Mouse (Mus musculus) liver, embryonic 16.5 days (tissue): ENCODE measurements around the gene 1700069L16Rik. TPM values are rescaled to one million over a fixed set of nuclear protein-coding genes. Genes with fewer than 3 reads are reported as not detected.

Experiments
- ATAC-seq: fragments of 200-750 bp; cut with Nextera tagmentation; 2 replicates; pipeline ENCODE4 v1.8.0; 2017; ENCODE audit warnings: low read depth, mild to moderate bottlenecking, moderate number of reproducible peaks, moderate library complexity
- H3K27ac ChIP-seq: fragments of 300-500 bp; sonication (generic); 2 replicates; pipeline ENCODE4 v1.5.1; 2014; ENCODE audit warnings: mild to moderate bottlenecking, low read length
- H3K27me3 ChIP-seq: fragments of 300-500 bp; sonication (generic); 2 replicates; pipeline ENCODE4 v1.6.1; 2014; ENCODE audit warnings: low read depth, low read length, mixed read lengths; ENCODE audit not compliant: control insufficient read depth, insufficient read depth
- H3K36me3 ChIP-seq: fragments of 300-500 bp; sonication (generic); 2 replicates; pipeline ENCODE4 v1.6.1; 2014; ENCODE audit warnings: mild to moderate bottlenecking; ENCODE audit not compliant: control insufficient read depth, insufficient read depth
- H3K4me1 ChIP-seq: fragments of 300-500 bp; sonication (generic); 2 replicates; pipeline ENCODE4 v1.6.1; 2014; ENCODE audit warnings: low read depth, low read length, mixed read lengths; ENCODE audit not compliant: control insufficient read depth
- H3K4me2 ChIP-seq: fragments of 300-500 bp; sonication (generic); 2 replicates; pipeline ENCODE4 v1.6.1; 2014; ENCODE audit warnings: low read depth, low read length, mixed read lengths
- H3K4me3 ChIP-seq: fragments of 300-500 bp; sonication (generic); 2 replicates; pipeline ENCODE4 v1.5.1; 2014; ENCODE audit warnings: low read depth, mild to moderate bottlenecking, low read length
- H3K9ac ChIP-seq: fragments of 300-500 bp; sonication (generic); 2 replicates; pipeline ENCODE4 v1.6.1; 2014; ENCODE audit warnings: low read depth, low read length
- H3K9me3 ChIP-seq: fragments of 300-500 bp; sonication (generic); replicated peaks from 2 replicates; pipeline ENCODE4 v1.6.1; 2016; ENCODE audit warnings: low read length; ENCODE audit not compliant: control insufficient read depth
- WGBS: fragments of 180-500 bp; shearing (Covaris S2); extraction: QIAGEN DNeasy Blood & Tissue Kit; methylation state at CpG from one replicate; pipeline ENCODE4 v1.1.7; 2014; ENCODE audit not compliant: insufficient replicate concordance; 5-methylcytosine and 5-hydroxymethylcytosine counted together
- polyA plus RNA-seq: library from polyadenylated mRNA; unstranded; fragments of >200 nt; fragmentation: Nextera tagmentation; extraction: Ambion mirVana; gene quantifications from 2 replicates; pipeline ENCODE4 v1.2.1, GENCODE M21; 2015

1700069L16Rik gene
- polyA plus RNA-seq, 1 experiment from 2014 or later = not detected

- 1% methylated on average over 68 of the region's 71 CpGs for WGBS
Observed at GRCm38 (mm10) chr5:113735345-113736112, 11.0 kb upstream of the 1700069L16Rik start, which contains the start of gene Ficd. TSS of gene Ficd (plus strand) at chr5:113735803.

DNA sequence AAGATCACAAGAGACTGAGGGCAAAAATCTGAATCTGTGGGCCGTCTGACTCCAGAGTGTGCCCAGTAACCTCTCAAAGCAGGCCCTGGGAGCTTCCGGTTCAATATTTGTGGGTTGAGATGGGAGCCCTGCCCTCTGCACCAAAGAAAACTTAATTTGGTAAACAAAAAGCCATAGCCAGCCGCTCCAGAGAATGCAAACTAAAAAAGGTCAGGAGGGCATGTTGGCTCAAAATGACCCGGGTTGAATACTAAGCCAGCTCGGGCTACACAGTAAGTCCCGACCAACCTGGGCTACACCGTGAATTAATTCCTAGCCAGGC, 10.4 kb upstream of the 1700069L16Rik start:
- ATAC-seq = peak; percentile 17
- Histone ChIP-seq H3K4me1 (peaks cover 15% of the 10 kb centered on the region), H3K9ac (peak overlapping the region; percentile 59), H3K27me3 (no peaks in the 10 kb centered on the region), H3K36me3 (peaks cover 11% of the 10 kb centered on the region), H3K4me2 (peak overlapping the region; percentile 84), H3K4me3 (peak overlapping the region; percentile 80), H3K27ac (peak overlapping the region; percentile 93), H3K9me3 (no peaks in the 10 kb centered on the region)
- whole genome bisulfite sequencing = 25% methylated on average over 7 of the region's 7 CpGs

More at GRCm38 (mm10) chr5:113735345-113736112, 11.0 kb upstream of the 1700069L16Rik start, which contains the start of gene Ficd:
- H3K9me3 ChIP-seq = no peaks in the 10 kb centered on the region
- peak within 1 kb of the TSS; percentile 77 for H3K9ac ChIP-seq
- peak within 1 kb of the TSS; percentile 93 for H3K27ac ChIP-seq
- H3K27me3 ChIP-seq = no peaks in the 10 kb centered on the region
- ATAC-seq = peak; percentile 98
- H3K4me2 ChIP-seq = peak within 1 kb of the TSS; percentile 93
- peaks cover 11% of the 10 kb centered on the region for H3K36me3 ChIP-seq
- peak within 1 kb of the TSS; percentile 80 for H3K4me3 ChIP-seq
- H3K4me1 ChIP-seq = peaks cover 15% of the 10 kb centered on the region

DNA sequence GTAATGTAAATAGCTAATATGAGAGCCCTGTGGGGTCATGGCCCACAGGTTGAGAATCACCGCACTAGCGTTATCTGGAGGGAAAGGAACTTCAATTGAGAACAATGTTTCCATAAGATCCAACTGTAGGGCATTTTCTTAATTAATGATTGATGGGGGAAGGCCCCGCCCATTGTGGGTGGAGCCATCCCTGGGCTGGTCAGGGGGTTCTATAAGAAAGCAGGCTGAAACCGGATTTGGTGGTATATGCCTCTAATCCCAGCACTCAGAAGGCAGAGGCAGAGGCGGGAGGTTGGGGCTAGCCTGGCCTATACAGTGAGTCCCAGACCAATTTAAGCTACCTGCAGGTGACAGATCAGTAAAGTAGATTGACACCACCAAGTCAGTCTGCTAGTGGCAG, 9.8 kb upstream of the 1700069L16Rik start:
- Histone ChIP-seq H3K9me3 (no peaks in the 10 kb centered on the region), H3K4me2 (no peak overlapping the region), H3K27me3 (no peaks in the 10 kb centered on the region), H3K36me3 (peaks cover 11% of the 10 kb centered on the region), H3K4me3 (no peak overlapping the region), H3K4me1 (peaks cover 15% of the 10 kb centered on the region), H3K27ac (peak overlapping the region; percentile 93; the same call in 1 of the 2 replicates), H3K9ac (no peak overlapping the region)
- ATAC-seq = no peak
- 66% methylated on average over 5 of the region's 5 CpGs for WGBS

DNA sequence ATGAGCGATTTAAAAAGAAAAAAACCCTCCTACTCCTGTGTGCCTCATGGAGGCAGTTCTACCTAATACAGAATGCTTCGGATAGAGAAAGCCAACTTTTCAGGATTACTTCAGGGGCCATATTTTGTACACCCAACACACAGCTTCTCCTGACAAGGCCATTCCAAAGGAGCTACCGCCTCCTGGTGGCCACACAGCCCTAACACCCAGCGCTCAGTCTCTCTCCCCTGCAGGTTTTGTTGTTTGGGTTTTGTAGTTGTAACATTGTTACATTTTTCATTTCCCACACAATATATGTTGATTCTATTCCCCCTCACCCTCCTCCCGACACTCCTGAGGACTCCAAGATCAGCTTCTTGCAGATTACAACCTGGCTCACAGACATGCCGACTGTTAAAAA, 7.6 kb upstream of the 1700069L16Rik start:
- Histone ChIP-seq H3K9me3 (no peaks in the 10 kb centered on the region), H3K27ac (no peak overlapping the region), H3K4me2 (no peak overlapping the region), H3K4me3 (no peak overlapping the region), H3K4me1 (peaks cover 15% of the 10 kb centered on the region), H3K9ac (no peak overlapping the region), H3K27me3 (no peaks in the 10 kb centered on the region), H3K36me3 (no peaks in the 10 kb centered on the region)
- ATAC-seq = no peak
- WGBS = 27% methylated on average over 6 of the region's 6 CpGs

- H3K4me2 ChIP-seq = no peak overlapping the region
Observed at GRCm38 (mm10) chr5:113731174-113731573, 6.6 kb upstream of the 1700069L16Rik start.

DNA sequence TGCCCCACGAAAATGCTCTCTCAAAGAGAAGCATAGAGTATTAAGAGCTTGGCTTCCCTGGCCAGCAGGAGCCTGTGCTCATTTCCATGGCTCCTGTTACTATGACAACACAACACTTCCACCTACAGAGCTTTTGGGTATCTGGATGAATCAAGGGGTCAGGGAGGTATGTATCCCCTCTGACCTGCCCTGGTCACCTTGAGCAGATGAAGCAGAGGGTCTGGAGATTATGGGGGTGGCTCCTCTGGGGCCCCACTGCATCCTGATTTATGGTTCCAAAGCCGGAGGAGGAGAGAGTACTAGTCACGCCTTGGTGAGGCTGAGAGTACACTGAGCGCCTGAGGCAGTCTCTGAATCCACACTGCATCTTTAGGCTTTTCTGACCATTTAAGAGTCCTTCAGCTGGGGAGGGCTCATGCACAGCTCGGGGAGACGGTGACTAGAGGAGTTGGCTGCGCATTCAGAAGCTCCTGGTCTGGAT, 6.1 kb upstream of the 1700069L16Rik start:
- H3K9me3 ChIP-seq = no peaks in the 10 kb centered on the region
- WGBS = 55% methylated on average over 7 of the region's 7 CpGs
- no peaks in the 10 kb centered on the region for H3K36me3 ChIP-seq
- no peak overlapping the region for H3K27ac ChIP-seq
- H3K4me2 ChIP-seq = no peak overlapping the region
- ATAC-seq = no peak
- H3K9ac ChIP-seq = no peak overlapping the region
- no peak overlapping the region for H3K4me3 ChIP-seq
- H3K27me3 ChIP-seq = no peaks in the 10 kb centered on the region
- peaks cover 7% of the 10 kb centered on the region for H3K4me1 ChIP-seq

More at GRCm38 (mm10) chr5:113731174-113731573, 6.6 kb upstream of the 1700069L16Rik start:
- no peak overlapping the region for H3K4me3 ChIP-seq
- no peaks in the 10 kb centered on the region for H3K9me3 ChIP-seq
- ATAC-seq = no peak
- no peak overlapping the region for H3K9ac ChIP-seq
- H3K27ac ChIP-seq = no peak overlapping the region
- no peaks in the 10 kb centered on the region for H3K36me3 ChIP-seq
- no peaks in the 10 kb centered on the region for H3K27me3 ChIP-seq
- H3K4me1 ChIP-seq = peaks cover 7% of the 10 kb centered on the region
- 70% methylated on average over 7 of the region's 7 CpGs for WGBS

DNA sequence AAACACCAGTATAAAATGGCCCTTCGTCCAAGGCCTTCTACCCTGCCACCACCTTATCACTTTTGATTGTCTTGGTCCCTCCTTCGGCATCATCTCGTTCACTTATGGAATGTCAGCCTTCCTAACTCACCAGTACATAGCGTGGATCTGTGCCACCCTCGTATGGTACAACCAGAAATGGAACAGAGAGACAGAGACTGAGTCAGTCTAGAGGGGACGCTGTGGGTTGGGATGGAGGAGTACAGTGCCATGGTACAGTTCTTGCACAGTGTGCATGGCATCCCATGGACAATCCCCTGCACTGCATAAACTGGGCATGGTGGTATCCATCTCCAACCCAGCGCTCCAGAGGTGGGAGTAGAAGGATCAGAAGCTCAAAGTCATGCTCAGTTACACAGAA, 4.1 kb upstream of the 1700069L16Rik start:
- Histone ChIP-seq H3K9me3 (no peaks in the 10 kb centered on the region), H3K4me2 (no peak overlapping the region), H3K27me3 (no peaks in the 10 kb centered on the region), H3K36me3 (no peaks in the 10 kb centered on the region), H3K4me1 (no peaks in the 10 kb centered on the region), H3K4me3 (no peak overlapping the region), H3K27ac (no peak overlapping the region), H3K9ac (no peak overlapping the region)
- WGBS = 70% methylated on average over 7 of the region's 7 CpGs
- no peak for ATAC-seq

DNA sequence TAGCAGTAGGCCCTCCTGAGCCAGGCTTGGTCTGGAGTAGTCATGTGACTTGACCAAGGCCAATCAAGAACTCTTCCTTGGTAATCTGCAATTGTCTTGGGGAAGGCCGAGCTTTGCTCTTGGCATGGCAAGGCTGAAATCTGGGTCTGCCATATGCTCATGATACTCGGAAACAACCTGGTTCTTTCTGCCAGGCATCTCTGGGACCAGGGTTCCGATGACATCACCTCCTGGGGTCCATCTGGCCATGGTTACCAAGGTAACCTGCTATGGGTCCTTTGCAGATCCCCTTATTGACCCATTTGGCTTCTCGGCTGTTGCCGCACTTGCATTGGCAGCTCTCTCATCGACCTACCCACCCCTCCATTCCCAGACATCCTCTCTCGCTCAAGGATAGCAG, 3.4 kb upstream of the 1700069L16Rik start:
- no peaks in the 10 kb centered on the region for H3K4me1 ChIP-seq
- no peak overlapping the region for H3K27ac ChIP-seq
- ATAC-seq = no peak
- no peak overlapping the region for H3K4me2 ChIP-seq
- H3K36me3 ChIP-seq = no peaks in the 10 kb centered on the region
- no peak overlapping the region for H3K9ac ChIP-seq
- H3K27me3 ChIP-seq = no peaks in the 10 kb centered on the region
- H3K9me3 ChIP-seq = no peaks in the 10 kb centered on the region
- no peak overlapping the region for H3K4me3 ChIP-seq
- WGBS = 71% methylated on average over 7 of the region's 7 CpGs

GRCm38 (mm10) chr5:113727238-113727637, 2.7 kb upstream of the 1700069L16Rik start:
- Histone ChIP-seq H3K4me3 (no peak overlapping the region), H3K4me1 (no peaks in the 10 kb centered on the region), H3K27me3 (no peaks in the 10 kb centered on the region), H3K27ac (no peak overlapping the region), H3K36me3 (no peaks in the 10 kb centered on the region), H3K4me2 (no peak overlapping the region), H3K9me3 (no peaks in the 10 kb centered on the region), H3K9ac (no peak overlapping the region)
- no peak for ATAC-seq
- 50% methylated on average over 12 of the region's 12 CpGs for WGBS
